Mouse (Mus musculus) MN1 (cell line): ENCODE results near the gene C1ql4.
"Not testable (repeated sequence)": the region's sequence is repeated elsewhere in the genome, so short reads cannot be mapped to it uniquely, and the experiment has no call there.

Experiments used
- DNase-seq: peaks from one replicate; pipeline ENCODE4 v3.0.0-alpha.2; 2016; ENCODE audit warnings: low spot score

Gene C1ql4

GRCm38 (mm10) chr15:99074600-99075333, 12.8 kb downstream of the C1ql4 start:
- peak; percentile 99 for DNase-seq

- peak; percentile 50 for DNase-seq
Observed at GRCm38 (mm10) chr15:99074019-99074599, 13.5 kb downstream of the C1ql4 start, which contains the start of gene Troap. Gene Troap (plus strand): TSS chr15:99074575.

GRCm38 (mm10) chr15:99071988-99072387, 15.6 kb downstream of the C1ql4 start:
- no peak for DNase-seq

GRCm38 (mm10) chr15:99065557-99066165, 22.0 kb downstream of the C1ql4 start:
- DNase-seq = no peak

- DNase-seq = peak; percentile 85
Observed at GRCm38 (mm10) chr15:99056332-99056731, 31.3 kb downstream of the C1ql4 start.

GRCm38 (mm10) chr15:99055511-99055961, 32.1 kb downstream of the C1ql4 start:
- DNase-seq = peak; percentile 92

- DNase-seq = peak; percentile 81
Observed at GRCm38 (mm10) chr15:99055040-99055439, 32.6 kb downstream of the C1ql4 start, which contains the start of gene Prph. Gene Prph (plus strand): TSS chr15:99055174.

- DNase-seq = peak; percentile 95
Observed at GRCm38 (mm10) chr15:99053373-99053772, 34.2 kb downstream of the C1ql4 start.

GRCm38 (mm10) chr15:99049473-99050253, 38.0 kb downstream of the C1ql4 start:
- peak; percentile 87 for DNase-seq

GRCm38 (mm10) chr15:99045734-99046133, 41.9 kb downstream of the C1ql4 start:
- DNase-seq = not testable (repeated sequence)

GRCm38 (mm10) chr15:99044854-99045253, 42.8 kb downstream of the C1ql4 start:
- peak; percentile 91 for DNase-seq

GRCm38 (mm10) chr15:99042334-99042733, 45.3 kb downstream of the C1ql4 start:
- DNase-seq = no peak

- DNase-seq = no peak
Observed at GRCm38 (mm10) chr15:99040920-99041856, 46.4 kb downstream of the C1ql4 start.

GRCm38 (mm10) chr15:99039996-99040919, 47.4 kb downstream of the C1ql4 start:
- DNase-seq = no peak

GRCm38 (mm10) chr15:99039306-99039705, 48.3 kb downstream of the C1ql4 start:
- no peak for DNase-seq

GRCm38 (mm10) chr15:99038797-99039196, 48.8 kb downstream of the C1ql4 start:
- no peak for DNase-seq

GRCm38 (mm10) chr15:99038025-99038424, 49.6 kb downstream of the C1ql4 start:
- DNase-seq = no peak

GRCm38 (mm10) chr15:99036249-99036905, 51.2 kb downstream of the C1ql4 start:
- DNase-seq = no peak

GRCm38 (mm10) chr15:99035431-99035830, 52.2 kb downstream of the C1ql4 start:
- no peak for DNase-seq
